21 mouse cellular contexts compared by ENCODE assay signal in genomic region chr13:38616887-38617286, GRCm38 (mm10). TPM values are rescaled to one million over a fixed set of nuclear protein-coding genes. Genes with fewer than 3 reads are reported as not detected.
DNase-seq lines count a peak whose midpoint lies in the region; ATAC-seq and TF ChIP-seq lines count a peak whose summit lies in the region.
"Had no signal": no experiment of that assay in that cellular context is flagged by ENCODE, and none has a peak within 500 bp of the region (broad histone marks: within the 10 kb centered on the region; RNA-seq: fewer than 3 reads in every experiment).

No protein-coding gene starts in this region.

- TF ChIP-seq EP300 in lung, postnatal 0 days (IDR thresholded peaks at IDR 0.05): no peak

- H3K4me1 ChIP-seq in heart, embryonic 13.5 days: peaks cover 36% of the 10 kb centered on the region
- H3K4me1 ChIP-seq in kidney, embryonic 14.5 days (ENCODE audit: control insufficient read depth, insufficient read depth, low read length): no peaks in the 10 kb centered on the region
- no peaks in the 10 kb centered on the region for H3K4me1 ChIP-seq in lung, postnatal 0 days (ENCODE audit: insufficient read depth, low read depth, low read length)
- H3K4me1 ChIP-seq: embryonic facial prominence, embryonic 13.5 days; forebrain, embryonic 12.5 days; hindbrain, embryonic 10.5 days; intestine, embryonic 15.5 days; limb, embryonic 13.5 days had no signal

- H3K9me3 ChIP-seq in heart, embryonic 13.5 days: no peaks in the 10 kb centered on the region
- no peaks in the 10 kb centered on the region for H3K9me3 ChIP-seq in kidney, embryonic 14.5 days (ENCODE audit: control insufficient read depth, low read length)
- no peaks in the 10 kb centered on the region for H3K9me3 ChIP-seq in lung, postnatal 0 days (ENCODE audit: low read length)
- H3K9me3 ChIP-seq: embryonic facial prominence, embryonic 13.5 days; forebrain, embryonic 12.5 days; intestine, embryonic 15.5 days had no signal

- peak overlapping the region; percentile 16; the same call in 1 of the 2 replicates for H3K27ac ChIP-seq in heart, embryonic 13.5 days (replicated peaks)
- no peak overlapping the region for H3K27ac ChIP-seq in kidney, embryonic 14.5 days (ENCODE audit: low read depth, low read length)
- H3K27ac ChIP-seq in lung, postnatal 0 days (ENCODE audit: low read length): no peak overlapping the region
- H3K27ac ChIP-seq: embryonic facial prominence, embryonic 13.5 days; forebrain, embryonic 12.5 days; gastrocnemius, adult 2 months; hindbrain, embryonic 10.5 days; intestine, embryonic 15.5 days; limb, embryonic 13.5 days had no signal

- H3K36me3 ChIP-seq in heart, embryonic 13.5 days: peaks cover 27% of the 10 kb centered on the region
- H3K36me3 ChIP-seq in kidney, embryonic 14.5 days (ENCODE audit: control insufficient read depth, insufficient read depth, low read length): peaks cover 11% of the 10 kb centered on the region; the same call in 1 of the 2 replicates
- no peaks in the 10 kb centered on the region for H3K36me3 ChIP-seq in lung, postnatal 0 days (ENCODE audit: insufficient read depth, low read length)

- ATAC-seq in heart, embryonic 13.5 days (ENCODE audit: extremely low read depth, insufficient number of reproducible peaks, low FRiP score, low TSS enrichment): no peak
- ATAC-seq in kidney, embryonic 14.5 days (ENCODE audit: low FRiP score, low TSS enrichment): no peak
- peak; percentile 55; the same call in 1 of the 2 replicates for ATAC-seq in lung, postnatal 0 days
- ATAC-seq: CD4-positive, CD25-positive, alpha-beta regulatory T cell, adult 4 months; hindbrain, embryonic 16.5 days; intestine, embryonic 15.5 days had no signal

- H3K27me3 ChIP-seq in heart, embryonic 13.5 days (replicated peaks): no peaks in the 10 kb centered on the region
- no peaks in the 10 kb centered on the region for H3K27me3 ChIP-seq in kidney, embryonic 14.5 days (ENCODE audit: control insufficient read depth, insufficient read depth, low read length)
- no peaks in the 10 kb centered on the region for H3K27me3 ChIP-seq in lung, postnatal 0 days (replicated peaks; ENCODE audit: insufficient read depth, low read length)
- H3K27me3 ChIP-seq: embryonic facial prominence, embryonic 13.5 days; forebrain, embryonic 12.5 days; intestine, embryonic 15.5 days; limb, embryonic 13.5 days had no signal

- no peak overlapping the region for H3K4me3 ChIP-seq in heart, embryonic 13.5 days
- H3K4me3 ChIP-seq in kidney, embryonic 14.5 days (ENCODE audit: low read length): no peak overlapping the region
- no peak overlapping the region for H3K4me3 ChIP-seq in lung, postnatal 0 days (ENCODE audit: low read depth, low read length)
- H3K4me3 ChIP-seq: embryonic facial prominence, embryonic 13.5 days; erythroblast, embryonic 14.5 days; forebrain, embryonic 12.5 days; gastrocnemius, adult 2 months; hindbrain, embryonic 10.5 days; intestine, embryonic 15.5 days; limb, embryonic 13.5 days had no signal

- DNase-seq in heart, postnatal 4 days: no peak
- DNase-seq in kidney, postnatal 14 days: peak; percentile 38
- DNase-seq in lung, postnatal 0 days (ENCODE audit: low spot score): peak; percentile 58
- no peak for DNase-seq in lung, postnatal 36 days
- no peak for DNase-seq in left cerebral cortex, adult 18-20 months (ENCODE audit: low spot score in 2 of 2)
- no peak for DNase-seq in embryo, embryonic 9.5 days (ENCODE audit: extremely low spot score)
- DNase-seq: cerebellum, adult 18-20 months; cerebellum, postnatal 14 days; gastrocnemius, adult 2 months; thymus, postnatal 25 days had no signal

- H3K4me2 ChIP-seq in heart, embryonic 13.5 days: no peak overlapping the region
- no peak overlapping the region for H3K4me2 ChIP-seq in kidney, embryonic 14.5 days (replicated peaks; ENCODE audit: low read depth, low read length)
- H3K4me2 ChIP-seq in lung, postnatal 0 days (replicated peaks; ENCODE audit: low read depth, low read length): no peak overlapping the region
- H3K4me2 ChIP-seq: embryonic facial prominence, embryonic 13.5 days; forebrain, embryonic 12.5 days; intestine, embryonic 15.5 days; limb, embryonic 13.5 days; midbrain, embryonic 11.5 days had no signal

- WGBS in heart, embryonic 13.5 days: 66% methylated on average over 4 of the region's 4 CpGs
- WGBS in kidney, embryonic 14.5 days: 74% methylated on average over 4 of the region's 4 CpGs
- WGBS in lung, postnatal 0 days: 53% methylated on average over 4 of the region's 4 CpGs

- H3K9ac ChIP-seq in heart, embryonic 13.5 days: no peak overlapping the region
- H3K9ac ChIP-seq in kidney, embryonic 14.5 days (ENCODE audit: low read depth, low read length): no peak overlapping the region
- H3K9ac ChIP-seq in lung, postnatal 0 days (replicated peaks; ENCODE audit: low read depth): no peak overlapping the region
- H3K9ac ChIP-seq: embryonic facial prominence, embryonic 13.5 days; forebrain, embryonic 12.5 days; intestine, embryonic 15.5 days; limb, embryonic 13.5 days had no signal

- TF ChIP-seq CTCF in lung, postnatal 0 days (IDR thresholded peaks at IDR 0.05): no peak

RNA-seq across cellular contexts. Expression of gene Bloc1s5, which starts 18.0 kb away (rescaled TPM):
- 17.1 and 19.9 TPM in 2 replicates for polyA plus RNA-seq in heart, embryonic 13.5 days (2015; fragmentation: Nextera tagmentation; extraction: Ambion mirVana)
- 10 to 100 TPM; 12.3 to 12.8 TPM for total RNA-seq in heart, postnatal 4 days (2021)
- polyA plus RNA-seq in kidney, embryonic 14.5 days (2014; fragmentation: Nextera tagmentation; extraction: Ambion mirVana): 16.3 and 18.8 TPM in 2 replicates
- polyA plus RNA-seq in lung, postnatal 0 days (2015; fragmentation: Nextera tagmentation; extraction: Ambion mirVana): 13.6 and 15.8 TPM in 2 replicates
- total RNA-seq in left cerebral cortex, adult 18-20 months (2021): 10 to 100 TPM; 11.9 to 12.1 TPM

RNA-seq across cellular contexts. Expression of gene Eef1e1, which starts 42.0 kb away (rescaled TPM):
- polyA plus RNA-seq in heart, embryonic 13.5 days (2015; fragmentation: Nextera tagmentation; extraction: Ambion mirVana): 31.3 and 41.7 TPM in 2 replicates
- total RNA-seq in heart, postnatal 4 days (2021): 10 to 100 TPM; 20.3 to 24.9 TPM
- 65.5 and 67.6 TPM in 2 replicates for polyA plus RNA-seq in kidney, embryonic 14.5 days (2014; fragmentation: Nextera tagmentation; extraction: Ambion mirVana)
- 14.0 and 16.1 TPM in 2 replicates for polyA plus RNA-seq in lung, postnatal 0 days (2015; fragmentation: Nextera tagmentation; extraction: Ambion mirVana)
- 10 to 100 TPM; 31.1 to 32.7 TPM for total RNA-seq in left cerebral cortex, adult 18-20 months (2021)

Comparison
In these comparisons a context has a peak if more than half of its experiments do, and no peak if none do; other contexts are left out.
1. DNase-seq: peak in kidney, postnatal 14 days (single experiment) and lung, postnatal 0 days (single experiment); none in heart, postnatal 4 days (single experiment), lung, postnatal 36 days (single experiment), left cerebral cortex, adult 18-20 months (0 of 2) and embryo, embryonic 9.5 days (single experiment).